Mouse (Mus musculus): ENCODE data around the gene Metap1d. TPM values are rescaled to one million over a fixed set of nuclear protein-coding genes. Genes with fewer than 3 reads are reported as not detected.

The Metap1d gene
- polyA plus RNA-seq, 1 experiment = 41.5 TPM

- Histone ChIP-seq H3K27ac (ENCODE audit: insufficient read depth, low read length) (no peak overlapping the region), H3K4me3 (ENCODE audit: insufficient read depth, low read length) (peak overlapping the region; percentile 51), H3K4me1 (ENCODE audit: control insufficient read depth, insufficient read depth, low read length) (0 out of 2 replicates have a peak, but pooled peaks cover 2% of the 10 kb centered on the region)
- TF ChIP-seq CTCF (IDR thresholded peaks at IDR 0.05; ENCODE audit: extremely low read depth, insufficient read depth, low read length) = no peak
- no peak for TF ChIP-seq POLR2A (IDR thresholded peaks at IDR 0.05; ENCODE audit: extremely low read depth, insufficient read depth, low read length)
These were observed 93.0 kb downstream of the Metap1d start for GRCm38 (mm10) chr2:71545882-71546639.

GRCm38 (mm10) chr2:71546640-71547071 lies 93.6 kb downstream of the Metap1d start, which contains the start of gene Dlx2:
Dlx2 (minus strand) TSS chr2:71546754.
- peak within 1 kb of the TSS; percentile 51 for H3K4me3 ChIP-seq (ENCODE audit: insufficient read depth, low read length)
- no peak within 1 kb of the TSS for H3K27ac ChIP-seq (ENCODE audit: insufficient read depth, low read length)
- H3K4me1 ChIP-seq (ENCODE audit: control insufficient read depth, insufficient read depth, low read length) = 0 out of 2 replicates have a peak, but pooled peaks cover 2% of the 10 kb centered on the region
- TF ChIP-seq POLR2A (IDR thresholded peaks at IDR 0.05; ENCODE audit: extremely low read depth, insufficient read depth, low read length) = no peak
- no peak for TF ChIP-seq CTCF (IDR thresholded peaks at IDR 0.05; ENCODE audit: extremely low read depth, insufficient read depth, low read length)

GRCm38 (mm10) chr2:71547829-71548228 lies 94.8 kb downstream of the Metap1d start:
- TF ChIP-seq POLR2A (IDR thresholded peaks at IDR 0.05; ENCODE audit: extremely low read depth, insufficient read depth, low read length) (no peak), CTCF (IDR thresholded peaks at IDR 0.05; ENCODE audit: extremely low read depth, insufficient read depth, low read length) (peak; percentile 39)
- Histone ChIP-seq H3K4me1 (ENCODE audit: control insufficient read depth, insufficient read depth, low read length) (no peaks in the 10 kb centered on the region), H3K27ac (ENCODE audit: insufficient read depth, low read length) (no peak overlapping the region), H3K4me3 (ENCODE audit: insufficient read depth, low read length) (no peak overlapping the region)

GRCm38 (mm10) chr2:71550330-71550729 lies 97.3 kb downstream of the Metap1d start:
- Histone ChIP-seq H3K27ac (ENCODE audit: insufficient read depth, low read length) (no peak overlapping the region), H3K4me1 (ENCODE audit: control insufficient read depth, insufficient read depth, low read length) (no peaks in the 10 kb centered on the region), H3K4me3 (ENCODE audit: insufficient read depth, low read length) (no peak overlapping the region)
- no peak for TF ChIP-seq POLR2A (IDR thresholded peaks at IDR 0.05; ENCODE audit: extremely low read depth, insufficient read depth, low read length)
- TF ChIP-seq CTCF (IDR thresholded peaks at IDR 0.05; ENCODE audit: extremely low read depth, insufficient read depth, low read length) = no peak

- TF ChIP-seq CTCF (IDR thresholded peaks at IDR 0.05; ENCODE audit: extremely low read depth, insufficient read depth, low read length) = no peak
- TF ChIP-seq POLR2A (IDR thresholded peaks at IDR 0.05; ENCODE audit: extremely low read depth, insufficient read depth, low read length) = no peak
- H3K4me3 ChIP-seq (ENCODE audit: insufficient read depth, low read length) = no peak overlapping the region
These were observed 98.6 kb downstream of the Metap1d start for GRCm38 (mm10) chr2:71551704-71552103.

GRCm38 (mm10) chr2:71556071-71556470 lies 103.0 kb downstream of the Metap1d start:
- Histone ChIP-seq H3K4me3 (ENCODE audit: insufficient read depth, low read length) (no peak overlapping the region), H3K27ac (ENCODE audit: insufficient read depth, low read length) (no peak overlapping the region), H3K4me1 (ENCODE audit: control insufficient read depth, insufficient read depth, low read length) (no peaks in the 10 kb centered on the region)
- no peak for TF ChIP-seq CTCF (IDR thresholded peaks at IDR 0.05; ENCODE audit: extremely low read depth, insufficient read depth, low read length)
- no peak for TF ChIP-seq POLR2A (IDR thresholded peaks at IDR 0.05; ENCODE audit: extremely low read depth, insufficient read depth, low read length)

More at GRCm38 (mm10) chr2:71551704-71552103, 98.6 kb downstream of the Metap1d start:
- no peak overlapping the region for H3K27ac ChIP-seq (ENCODE audit: insufficient read depth, low read length)
- no peaks in the 10 kb centered on the region for H3K4me1 ChIP-seq (ENCODE audit: control insufficient read depth, insufficient read depth, low read length)

- TF ChIP-seq POLR2A (IDR thresholded peaks at IDR 0.05; ENCODE audit: extremely low read depth, insufficient read depth, low read length) = no peak
- TF ChIP-seq CTCF (IDR thresholded peaks at IDR 0.05; ENCODE audit: extremely low read depth, insufficient read depth, low read length) = no peak
- no peaks in the 10 kb centered on the region for H3K4me1 ChIP-seq (ENCODE audit: control insufficient read depth, insufficient read depth, low read length)
- no peak overlapping the region for H3K27ac ChIP-seq (ENCODE audit: insufficient read depth, low read length)
- no peak overlapping the region for H3K4me3 ChIP-seq (ENCODE audit: insufficient read depth, low read length)
These were observed 113.4 kb downstream of the Metap1d start for GRCm38 (mm10) chr2:71566466-71566865.

GRCm38 (mm10) chr2:71573736-71574135 lies 120.7 kb downstream of the Metap1d start:
- TF ChIP-seq CTCF (IDR thresholded peaks at IDR 0.05; ENCODE audit: extremely low read depth, insufficient read depth, low read length) = no peak
- no peak for TF ChIP-seq POLR2A (IDR thresholded peaks at IDR 0.05; ENCODE audit: extremely low read depth, insufficient read depth, low read length)
- H3K4me1 ChIP-seq (ENCODE audit: control insufficient read depth, insufficient read depth, low read length) = no peaks in the 10 kb centered on the region
- no peak overlapping the region for H3K27ac ChIP-seq (ENCODE audit: insufficient read depth, low read length)
- H3K4me3 ChIP-seq (ENCODE audit: insufficient read depth, low read length) = no peak overlapping the region

Other genes with a start within 250 kb of the Metap1d start
- gene Dync1i2, start 241.6 kb upstream of the Metap1d start, polyA plus RNA-seq (2012; rRNA removed) = 172 and 178 TPM in 2 replicates
- 111 and 113 TPM in 2 replicates for gene Slc25a12, start 85.5 kb upstream of the Metap1d start, polyA plus RNA-seq (2012; rRNA removed)
- 16.5 and 17.7 TPM in 2 replicates for gene Hat1, start 64.3 kb upstream of the Metap1d start, polyA plus RNA-seq (2012; rRNA removed)
- gene Dlx1, start 74.8 kb downstream of the Metap1d start, polyA plus RNA-seq (2012; rRNA removed) = 26.7 and 27.8 TPM in 2 replicates
- 4.1 and 4.2 TPM in 2 replicates for gene Dlx2, start 93.5 kb downstream of the Metap1d start, polyA plus RNA-seq (2012; rRNA removed)

Measured in cortical plate, adult 2 months (tissue).